Mouse (Mus musculus) forebrain, postnatal 0 days (tissue): ENCODE data around the gene Speg. TPM values are rescaled to one million over a fixed set of nuclear protein-coding genes. Genes with fewer than 3 reads are reported as not detected.

Experiments used
- ATAC-seq: fragments of 200-750 bp; cut with Nextera tagmentation; 2 replicates; pipeline ENCODE4 v1.8.0; 2017; ENCODE audit warnings: mild to moderate bottlenecking, moderate library complexity
- DNase-seq: peaks from one replicate; pipeline ENCODE4 v3.0.0-alpha.2; 2015
- H3K27ac ChIP-seq: fragments of 300-500 bp; sonication (generic); 2 replicates; pipeline ENCODE4 v1.5.1; 2014; ENCODE audit warnings: low read depth, mild to moderate bottlenecking, antibody characterized with exemption, low read length, moderate library complexity, mixed read lengths
- H3K27me3 ChIP-seq: fragments of 300-500 bp; sonication (generic); 2 replicates; pipeline ENCODE4 v1.6.1; 2014; ENCODE audit warnings: mild to moderate bottlenecking, low read length, mixed read lengths; ENCODE audit not compliant: insufficient read depth
- H3K36me3 ChIP-seq: fragments of 300-500 bp; sonication (generic); 2 replicates; pipeline ENCODE4 v1.6.1; 2014; ENCODE audit warnings: mild to moderate bottlenecking, moderate library complexity; ENCODE audit not compliant: insufficient read depth
- H3K4me1 ChIP-seq: fragments of 300-500 bp; sonication (generic); 2 replicates; pipeline ENCODE4 v1.6.1; 2014; ENCODE audit warnings: antibody characterized with exemption; ENCODE audit not compliant: insufficient read depth
- H3K4me2 ChIP-seq: fragments of 300-500 bp; sonication (generic); 2 replicates; pipeline ENCODE4 v1.6.1; 2014; ENCODE audit warnings: low read depth, mild to moderate bottlenecking, moderate library complexity
- H3K4me3 ChIP-seq: fragments of 300-500 bp; sonication (generic); 2 replicates; pipeline ENCODE4 v1.5.1; 2014; ENCODE audit warnings: low read depth, low read length, mixed read lengths
- H3K9ac ChIP-seq: fragments of 300-500 bp; sonication (generic); 2 replicates; pipeline ENCODE4 v1.6.1; 2014; ENCODE audit warnings: mild to moderate bottlenecking
- H3K9me3 ChIP-seq: fragments of 300-500 bp; sonication (generic); 2 replicates; pipeline ENCODE4 v1.6.1; 2016; ENCODE audit warnings: low read length
- CTCF ChIP-seq: sonication (generic); IDR thresholded peaks from 2 replicates; pipeline ENCODE4 v1.5.1; 2016; ENCODE audit warnings: antibody characterized with exemption, control low read depth, low read depth
- WGBS: fragments of 180-500 bp; shearing (Covaris S2); extraction: QIAGEN DNeasy Blood & Tissue Kit; methylation state at CpG from one replicate; pipeline ENCODE4 v1.1.7; 2014; 5-methylcytosine and 5-hydroxymethylcytosine counted together
- polyA plus RNA-seq: library from polyadenylated mRNA; unstranded; fragments of >200 nt; fragmentation: Nextera tagmentation; extraction: Ambion mirVana; gene quantifications from 2 replicates; pipeline ENCODE4 v1.2.1, GENCODE M21; 2015
- total RNA-seq: library from RNA; depleted of rRNA; stranded (reverse); fragments of >200 nt; gene quantifications from 2 replicates; pipeline ENCODE4 v1.2.3, GENCODE M21; 2014; rRNA removed

Speg gene
- total and polyA plus RNA-seq, 2 experiments from 2014 or later = 20.6 to 44.4 TPM

DNA sequence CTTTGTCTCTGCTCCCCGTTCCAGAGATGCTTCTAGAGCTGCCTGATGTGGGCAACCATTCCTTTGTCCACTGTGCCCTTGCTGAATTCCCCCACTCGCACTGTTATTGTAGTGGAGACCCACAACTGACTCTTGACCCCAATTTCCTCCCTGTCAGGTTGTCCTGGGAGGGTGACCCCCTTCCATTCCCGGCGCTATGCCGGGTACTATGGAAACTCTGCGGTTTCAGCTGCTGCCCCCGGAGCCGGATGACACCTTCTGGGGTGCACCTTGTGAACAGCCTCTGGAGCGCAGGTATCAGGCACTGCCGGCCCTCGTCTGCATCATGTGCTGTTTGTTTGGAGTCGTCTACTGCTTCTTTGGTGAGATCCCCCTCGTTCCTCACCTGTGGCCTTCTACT, 104.9 kb downstream of the Speg start:
- Histone ChIP-seq H3K4me2 (peak overlapping the region; percentile 82), H3K4me3 (peak overlapping the region; percentile 85), H3K36me3 (peaks cover 48% of the 10 kb centered on the region), H3K27me3 (no peaks in the 10 kb centered on the region), H3K9ac (peak overlapping the region; percentile 90), H3K27ac (peak overlapping the region; percentile 83), H3K9me3 (no peaks in the 10 kb centered on the region), H3K4me1 (peaks cover 26% of the 10 kb centered on the region)
- 14% methylated on average over 13 of the region's 13 CpGs for WGBS
- TF ChIP-seq CTCF = no peak
- ATAC-seq = no peak
- DNase-seq = no peak

- no peaks in the 10 kb centered on the region for H3K27me3 ChIP-seq
- peak overlapping the region; percentile 82 for H3K4me2 ChIP-seq
- 91% methylated on average over 7 of the region's 7 CpGs for WGBS
- no peak overlapping the region for H3K27ac ChIP-seq
- H3K4me1 ChIP-seq = peaks cover 26% of the 10 kb centered on the region
- peak overlapping the region; percentile 85 for H3K4me3 ChIP-seq
- no peak for ATAC-seq
- peaks cover 48% of the 10 kb centered on the region for H3K36me3 ChIP-seq
- TF ChIP-seq CTCF = no peak
- H3K9ac ChIP-seq = peak overlapping the region; percentile 90; the same call in 1 of the 2 replicates
- DNase-seq = no peak
- no peaks in the 10 kb centered on the region for H3K9me3 ChIP-seq
Observed at GRCm38 (mm10) chr1:75480735-75481134, 105.6 kb downstream of the Speg start.

Other genes with a start within 250 kb of the Speg start
- not detected in 2 replicates for gene Slc23a3, start 241.4 kb upstream of the Speg start, total RNA-seq
- gene Slc23a3, start 241.4 kb upstream of the Speg start, polyA plus RNA-seq = not detected in 2 replicates
- gene Cnppd1, start 232.6 kb upstream of the Speg start, total RNA-seq = 47.1 and 50.3 TPM in 2 replicates
- 57.3 and 58.3 TPM in 2 replicates for gene Cnppd1, start 232.6 kb upstream of the Speg start, polyA plus RNA-seq
- 141 and 181 TPM in 2 replicates for gene Retreg2, start 232.5 kb upstream of the Speg start, total RNA-seq
- 108 and 121 TPM in 2 replicates for gene Retreg2, start 232.5 kb upstream of the Speg start, polyA plus RNA-seq
- 33.1 and 43.5 TPM in 2 replicates for gene Zfand2b, start 206.7 kb upstream of the Speg start, total RNA-seq
- gene Zfand2b, start 206.7 kb upstream of the Speg start, polyA plus RNA-seq = 44.9 and 48.4 TPM in 2 replicates
- gene Abcb6, start 194.9 kb upstream of the Speg start, total RNA-seq = 40.7 and 42.5 TPM in 2 replicates
- gene Abcb6, start 194.9 kb upstream of the Speg start, polyA plus RNA-seq = 46.0 and 52.5 TPM in 2 replicates
- 17.9 and 22.2 TPM in 2 replicates for gene Ankzf1, start 183.1 kb upstream of the Speg start, total RNA-seq
- 12.5 and 13.5 TPM in 2 replicates for gene Ankzf1, start 183.1 kb upstream of the Speg start, polyA plus RNA-seq
- gene Atg9a, start 183.1 kb upstream of the Speg start, total RNA-seq = 53.2 and 76.1 TPM in 2 replicates
- gene Atg9a, start 183.1 kb upstream of the Speg start, polyA plus RNA-seq = 47.2 and 57.9 TPM in 2 replicates
- gene Glb1l, start 164.5 kb upstream of the Speg start, total RNA-seq = 15.0 and 18.5 TPM in 2 replicates
- 10.3 and 12.4 TPM in 2 replicates for gene Glb1l, start 164.5 kb upstream of the Speg start, polyA plus RNA-seq
- gene Stk16, start 164.5 kb upstream of the Speg start, total RNA-seq = 102 and 109 TPM in 2 replicates
- gene Stk16, start 164.5 kb upstream of the Speg start, polyA plus RNA-seq = 95.6 and 102 TPM in 2 replicates
- gene Tuba4a, start 155.4 kb upstream of the Speg start, total RNA-seq = 54.8 and 58.5 TPM in 2 replicates
- 76.9 and 87.1 TPM in 2 replicates for gene Tuba4a, start 155.4 kb upstream of the Speg start, polyA plus RNA-seq
- gene A630095N17Rik, start 143.2 kb upstream of the Speg start, total RNA-seq = 0.46 TPM in 1 of 2 replicates, not detected in the other
- gene A630095N17Rik, start 143.2 kb upstream of the Speg start, polyA plus RNA-seq = 0.34 TPM in 1 of 2 replicates, not detected in the other
- gene Dnajb2, start 138.9 kb upstream of the Speg start, total RNA-seq = 32.2 and 39.7 TPM in 2 replicates
- gene Dnajb2, start 138.9 kb upstream of the Speg start, polyA plus RNA-seq = 37.4 and 47.0 TPM in 2 replicates
- 58.2 and 68.7 TPM in 2 replicates for gene Ptprn, start 110.8 kb upstream of the Speg start, total RNA-seq
- 21.5 and 31.5 TPM in 2 replicates for gene Ptprn, start 110.8 kb upstream of the Speg start, polyA plus RNA-seq
- 136 and 170 TPM in 2 replicates for gene Resp18, start 96.9 kb upstream of the Speg start, total RNA-seq
- gene Resp18, start 96.9 kb upstream of the Speg start, polyA plus RNA-seq = 123 and 186 TPM in 2 replicates
- 135 and 164 TPM in 2 replicates for gene Dnpep, start 57.3 kb upstream of the Speg start, total RNA-seq
- 140 and 156 TPM in 2 replicates for gene Dnpep, start 57.3 kb upstream of the Speg start, polyA plus RNA-seq
- 1.0 and 1.4 TPM in 2 replicates for gene Des, start 15.0 kb upstream of the Speg start, total RNA-seq
- 1.2 TPM in 2 replicates for gene Des, start 15.0 kb upstream of the Speg start, polyA plus RNA-seq
- gene Gmppa, start 60.6 kb downstream of the Speg start, total RNA-seq = 57.3 and 68.3 TPM in 2 replicates
- gene Gmppa, start 60.6 kb downstream of the Speg start, polyA plus RNA-seq = 64.0 and 64.9 TPM in 2 replicates
- gene Asic4, start 75.1 kb downstream of the Speg start, total RNA-seq = 21.2 and 21.4 TPM in 2 replicates
- gene Asic4, start 75.1 kb downstream of the Speg start, polyA plus RNA-seq = 6.3 and 7.7 TPM in 2 replicates
- 65.9 and 80.4 TPM in 2 replicates for gene Chpf, start 104.0 kb downstream of the Speg start, total RNA-seq
- gene Chpf, start 104.0 kb downstream of the Speg start, polyA plus RNA-seq = 55.5 and 56.8 TPM in 2 replicates
- 54.8 and 58.0 TPM in 2 replicates for gene Tmem198, start 104.2 kb downstream of the Speg start, total RNA-seq
- gene Tmem198, start 104.2 kb downstream of the Speg start, polyA plus RNA-seq = 61.2 and 70.8 TPM in 2 replicates
- 28.4 and 43.7 TPM in 2 replicates for gene Obsl1, start 131.2 kb downstream of the Speg start, total RNA-seq
- gene Obsl1, start 131.2 kb downstream of the Speg start, polyA plus RNA-seq = 18.7 and 22.9 TPM in 2 replicates
- gene Inha, start 131.8 kb downstream of the Speg start, total RNA-seq = 24.5 and 26.6 TPM in 2 replicates
- gene Inha, start 131.8 kb downstream of the Speg start, polyA plus RNA-seq = 19.6 and 24.8 TPM in 2 replicates
- gene Stk11ip, start 146.2 kb downstream of the Speg start, total RNA-seq = 25.8 and 34.7 TPM in 2 replicates
- 12.1 and 14.3 TPM in 2 replicates for gene Stk11ip, start 146.2 kb downstream of the Speg start, polyA plus RNA-seq
- gene Slc4a3, start 171.0 kb downstream of the Speg start, total RNA-seq = 101 and 120 TPM in 2 replicates
- 56.0 and 73.0 TPM in 2 replicates for gene Slc4a3, start 171.0 kb downstream of the Speg start, polyA plus RNA-seq